Mouse (Mus musculus): Measurements from ENCODE around the gene Ttll12. TPM values are rescaled to one million over a fixed set of nuclear protein-coding genes. Genes with fewer than 3 reads are reported as not detected.
A peak's percentile ranks its signal among the peaks of the same experiment; 100 is the strongest.

Ttll12 gene
- polyA plus RNA-seq, 1 experiment from 2014 or later, result 44.3 TPM

DNA sequence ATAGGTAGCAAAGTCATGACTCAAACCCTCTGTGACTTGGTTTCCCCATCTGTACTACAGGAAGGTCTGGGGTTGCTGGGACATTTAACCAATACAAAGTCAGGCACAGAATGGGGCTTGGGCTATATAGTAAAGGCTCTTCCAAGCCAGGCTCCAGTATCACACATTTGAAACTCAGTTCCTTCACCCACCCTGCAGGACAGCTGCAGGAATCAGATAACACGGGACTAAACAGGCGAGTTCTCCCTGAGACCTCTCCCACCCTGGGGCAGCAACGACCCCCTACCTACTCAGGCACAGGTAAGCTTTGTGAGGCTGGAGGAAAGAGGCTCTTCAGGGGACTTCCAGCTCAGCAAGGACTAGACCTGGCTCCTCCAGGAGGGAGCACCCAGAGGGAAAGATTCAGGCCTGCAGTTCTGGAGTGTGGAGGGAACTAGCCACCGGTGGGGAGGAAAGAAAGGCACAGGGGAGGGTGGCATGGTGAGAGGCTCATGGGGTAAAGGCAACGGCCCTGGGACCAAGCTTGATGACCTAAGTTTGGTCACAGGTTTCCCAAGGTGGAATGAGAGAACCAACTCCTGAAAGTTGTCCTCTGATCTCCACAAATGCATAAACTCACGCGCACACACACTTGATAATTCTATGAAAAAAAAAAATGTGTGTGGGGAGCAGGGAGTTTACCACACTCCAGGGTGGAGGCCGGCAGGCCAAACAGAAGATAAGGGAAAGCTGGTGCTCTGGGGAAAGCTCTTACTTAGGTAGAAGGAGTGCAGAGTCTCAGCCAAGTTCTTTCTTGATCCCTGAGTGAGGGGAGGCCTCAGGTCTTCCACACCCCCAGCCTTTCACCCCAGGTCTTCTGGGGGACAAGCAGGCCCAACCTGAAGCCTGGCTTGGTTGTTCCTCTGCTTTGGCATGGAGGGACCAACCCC, 2.4 kb downstream of the Ttll12 start:
- Histone ChIP-seq H3K4me2 (replicated peaks) (0 out of 2 replicates have a peak overlapping the region, but pooled peaks have one; percentile 82), H3K4me3 (no peak overlapping the region), H3K9ac (0 out of 2 replicates have a peak overlapping the region, but pooled peaks have one; percentile 87), H3K27me3 (no peaks in the 10 kb centered on the region), H3K36me3 (peaks cover 21% of the 10 kb centered on the region), H3K27ac (no peak overlapping the region), H3K4me1 (peaks cover 17% of the 10 kb centered on the region), H3K9me3 (replicated peaks) (no peaks in the 10 kb centered on the region)
- WGBS, result 77% methylated on average over 8 of the region's 8 CpGs
- ATAC-seq (ENCODE audit: low FRiP score), result no peak

DNA sequence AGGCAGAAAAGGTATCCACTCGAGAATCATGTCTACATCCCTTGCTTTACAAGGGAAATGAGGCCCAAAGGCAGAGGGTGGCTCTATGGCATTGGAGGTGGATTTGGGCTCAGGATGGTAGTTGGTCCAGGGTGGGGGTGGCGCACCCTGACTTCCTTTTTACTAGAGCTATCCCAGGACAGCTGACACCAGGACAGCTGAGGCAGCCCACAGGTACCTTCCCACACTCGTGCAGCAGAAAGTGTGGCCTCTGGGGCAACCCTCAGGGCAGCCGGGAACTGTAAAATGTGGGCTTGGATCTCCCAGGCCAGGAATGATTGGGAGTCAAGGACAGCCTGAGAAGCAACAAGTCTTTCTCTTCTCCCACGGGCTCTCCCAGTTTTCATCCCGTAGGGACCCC, 3.2 kb downstream of the Ttll12 start:
- WGBS, result 90% methylated on average over 6 of the region's 6 CpGs
- ATAC-seq (ENCODE audit: low FRiP score), result no peak
- Histone ChIP-seq H3K9me3 (replicated peaks) (peaks cover 2% of the 10 kb centered on the region), H3K4me1 (peaks cover 17% of the 10 kb centered on the region), H3K36me3 (peaks cover 28% of the 10 kb centered on the region), H3K27me3 (no peaks in the 10 kb centered on the region), H3K4me2 (replicated peaks) (no peak overlapping the region), H3K9ac (no peak overlapping the region), H3K27ac (no peak overlapping the region), H3K4me3 (no peak overlapping the region)

GRCm38 (mm10) chr15:83590841-83591240, 4.1 kb downstream of the Ttll12 start:
- Histone ChIP-seq H3K4me2 (replicated peaks) (no peak overlapping the region), H3K4me3 (no peak overlapping the region), H3K4me1 (peaks cover 17% of the 10 kb centered on the region), H3K9me3 (replicated peaks) (peaks cover 11% of the 10 kb centered on the region), H3K27me3 (no peaks in the 10 kb centered on the region), H3K36me3 (peaks cover 38% of the 10 kb centered on the region), H3K9ac (no peak overlapping the region), H3K27ac (no peak overlapping the region)
- no peak for ATAC-seq (ENCODE audit: low FRiP score)
- 92% methylated on average over 4 of the region's 4 CpGs for whole genome bisulfite sequencing

DNA sequence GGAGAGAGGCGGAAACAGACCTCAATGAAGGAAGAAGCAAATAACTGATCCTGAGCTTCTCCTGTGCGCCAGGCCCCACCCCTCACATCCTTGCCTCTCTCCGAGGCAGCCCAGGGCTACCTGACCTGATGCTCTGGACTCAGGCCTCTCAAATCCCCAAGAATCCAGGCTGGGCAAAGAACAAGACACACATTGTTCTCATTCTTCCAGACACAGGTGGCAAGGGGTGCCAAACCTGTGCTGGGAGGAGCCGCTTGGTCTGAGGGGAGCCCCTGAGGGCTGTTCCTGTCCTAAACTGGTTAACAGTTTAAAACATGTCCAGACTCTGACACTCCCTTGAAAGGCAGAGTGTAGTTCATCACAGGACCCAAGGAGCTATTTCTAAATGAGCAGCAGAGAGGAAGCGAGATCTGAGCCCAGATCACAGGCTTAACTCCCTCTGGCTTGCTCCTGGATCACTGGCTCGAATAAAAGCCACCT, 10.2 kb downstream of the Ttll12 start:
- no peak overlapping the region for H3K4me2 ChIP-seq (replicated peaks)
- ATAC-seq (ENCODE audit: low FRiP score), result no peak
- H3K27me3 ChIP-seq, result no peaks in the 10 kb centered on the region
- H3K4me3 ChIP-seq, result no peak overlapping the region
- H3K36me3 ChIP-seq, result peaks cover 86% of the 10 kb centered on the region
- 86% methylated on average over 6 of the region's 6 CpGs for WGBS
- no peak overlapping the region for H3K27ac ChIP-seq
- no peaks in the 10 kb centered on the region for H3K4me1 ChIP-seq
- H3K9me3 ChIP-seq (replicated peaks), result peaks cover 13% of the 10 kb centered on the region
- H3K9ac ChIP-seq, result no peak overlapping the region

- Histone ChIP-seq H3K27ac (no peak overlapping the region), H3K27me3 (no peaks in the 10 kb centered on the region), H3K4me3 (no peak overlapping the region), H3K9ac (no peak overlapping the region), H3K9me3 (replicated peaks) (peaks cover 13% of the 10 kb centered on the region), H3K4me1 (no peaks in the 10 kb centered on the region), H3K4me2 (replicated peaks) (no peak overlapping the region), H3K36me3 (peaks cover 94% of the 10 kb centered on the region)
- ATAC-seq (ENCODE audit: low FRiP score), result no peak
- WGBS, result 72% methylated on average over 8 of the region's 8 CpGs
Measured at GRCm38 (mm10) chr15:83583419-83584156, 11.4 kb downstream of the Ttll12 start.

DNA sequence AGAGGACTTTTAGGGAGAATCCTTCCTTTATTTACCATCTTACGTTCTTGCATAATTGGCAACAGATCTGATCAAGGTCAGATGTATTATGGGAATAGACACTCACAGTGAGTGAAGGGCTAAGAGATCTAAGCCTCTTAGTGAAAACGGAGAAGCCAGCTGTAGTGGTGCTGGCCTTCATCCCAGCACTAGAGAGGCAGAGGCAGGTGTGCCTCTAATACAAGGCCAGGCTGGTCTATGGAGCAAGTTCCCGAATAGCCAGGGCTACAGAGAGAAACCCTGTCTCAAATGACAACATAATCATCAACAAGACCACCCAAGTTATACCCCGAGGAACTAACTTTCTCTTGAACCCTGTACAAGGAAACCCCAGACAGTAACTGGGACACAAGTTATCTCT, 12.0 kb downstream of the Ttll12 start:
- WGBS, result 88% methylated on average over 4 of the region's 4 CpGs
- Histone ChIP-seq H3K4me2 (replicated peaks) (no peak overlapping the region), H3K4me1 (no peaks in the 10 kb centered on the region), H3K27ac (no peak overlapping the region), H3K9me3 (replicated peaks) (peaks cover 13% of the 10 kb centered on the region), H3K4me3 (no peak overlapping the region), H3K36me3 (peaks cover 94% of the 10 kb centered on the region), H3K9ac (no peak overlapping the region), H3K27me3 (no peaks in the 10 kb centered on the region)
- ATAC-seq (ENCODE audit: low FRiP score), result no peak

DNA sequence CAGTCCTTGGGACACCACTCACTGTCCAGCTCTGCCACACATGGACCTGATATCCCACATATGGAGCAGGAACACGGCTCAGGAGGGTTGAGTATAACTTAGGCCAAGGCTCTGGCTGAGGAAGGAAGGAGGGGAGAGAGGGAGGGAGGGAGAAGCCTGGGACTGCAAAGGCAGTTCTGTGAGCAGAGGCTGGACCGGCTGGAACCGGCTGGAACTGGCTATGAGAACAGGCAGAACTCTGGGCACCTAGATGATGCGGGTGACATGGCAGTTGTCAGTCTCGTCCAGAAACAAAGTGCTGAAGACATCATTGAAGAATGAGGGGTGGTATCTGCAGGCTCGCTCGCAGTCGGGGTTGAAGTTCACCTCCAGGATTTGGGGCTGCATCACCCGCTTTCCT, 18.3 kb downstream of the Ttll12 start:
- Histone ChIP-seq H3K4me3 (no peak overlapping the region), H3K27me3 (no peaks in the 10 kb centered on the region), H3K27ac (no peak overlapping the region), H3K4me1 (no peaks in the 10 kb centered on the region), H3K9ac (no peak overlapping the region), H3K36me3 (peaks cover 70% of the 10 kb centered on the region), H3K4me2 (replicated peaks) (no peak overlapping the region), H3K9me3 (replicated peaks) (no peaks in the 10 kb centered on the region)
- no peak for ATAC-seq (ENCODE audit: low FRiP score)
- 91% methylated on average over 9 of the region's 9 CpGs for WGBS

DNA sequence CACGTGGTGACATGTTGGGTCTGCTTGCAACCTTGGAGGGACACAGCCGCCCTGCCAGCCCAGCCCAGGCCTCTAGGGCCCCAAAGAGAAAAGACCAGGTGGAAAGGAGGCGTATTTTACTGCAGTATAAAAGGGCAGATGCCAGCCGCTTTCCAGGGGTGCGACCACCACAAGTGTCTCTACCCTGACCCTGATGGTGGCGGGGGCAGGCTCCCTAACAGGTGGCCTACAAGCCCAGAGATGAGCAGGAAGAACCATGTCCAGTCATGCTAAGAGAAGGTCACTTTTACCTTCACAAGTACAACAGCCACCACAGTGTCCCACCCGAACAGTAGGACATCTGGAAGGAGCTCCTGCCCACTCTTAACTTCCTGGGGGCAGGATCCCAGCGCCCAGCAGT, 19.4 kb downstream of the Ttll12 start:
- Histone ChIP-seq H3K36me3 (peaks cover 59% of the 10 kb centered on the region), H3K4me3 (no peak overlapping the region)
- WGBS, result 93% methylated on average over 8 of the region's 8 CpGs

DNA sequence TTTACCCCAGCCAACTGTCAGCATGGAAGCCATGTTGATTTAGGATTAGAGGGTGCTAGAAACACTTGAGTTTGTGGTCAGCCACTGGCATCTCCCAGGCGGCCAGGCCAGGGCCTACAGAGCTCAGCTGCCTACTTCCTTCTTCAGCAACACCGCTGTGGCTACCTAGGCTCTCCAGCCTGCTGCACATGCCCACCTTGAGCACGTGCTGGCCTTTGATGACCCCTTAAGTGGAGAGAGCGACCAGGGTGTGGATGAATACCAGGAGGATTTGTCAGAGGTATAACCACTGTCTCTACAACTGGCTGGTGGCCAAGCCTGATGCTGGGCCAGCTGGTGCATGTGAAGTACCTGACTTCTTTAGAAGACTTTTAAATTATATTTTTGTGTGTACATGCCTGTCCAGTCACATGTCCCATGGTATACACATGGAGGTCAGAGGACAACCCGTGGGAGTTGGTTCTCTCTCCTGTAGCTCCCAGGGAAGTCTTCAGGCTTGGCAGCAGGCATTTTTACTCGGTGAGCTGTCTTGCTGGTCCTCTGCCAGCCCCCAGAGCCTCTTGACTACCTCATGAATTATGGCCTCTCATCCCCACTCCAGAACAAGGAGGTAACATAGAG, 20.1 kb downstream of the Ttll12 start:
- no peak overlapping the region for H3K4me3 ChIP-seq
- ATAC-seq (ENCODE audit: low FRiP score), result no peak
- H3K9ac ChIP-seq, result no peak overlapping the region
- H3K27me3 ChIP-seq, result no peaks in the 10 kb centered on the region
- WGBS, result 92% methylated on average over 6 of the region's 6 CpGs
- no peak overlapping the region for H3K4me2 ChIP-seq (replicated peaks)
- no peaks in the 10 kb centered on the region for H3K4me1 ChIP-seq
- no peaks in the 10 kb centered on the region for H3K9me3 ChIP-seq (replicated peaks)
- H3K27ac ChIP-seq, result no peak overlapping the region
- H3K36me3 ChIP-seq, result peaks cover 52% of the 10 kb centered on the region

More for the DNA sequence above, 19.4 kb downstream of the Ttll12 start:
- Histone ChIP-seq H3K4me2 (replicated peaks) (no peak overlapping the region), H3K27me3 (no peaks in the 10 kb centered on the region), H3K4me1 (no peaks in the 10 kb centered on the region), H3K9me3 (replicated peaks) (no peaks in the 10 kb centered on the region), H3K9ac (no peak overlapping the region), H3K27ac (no peak overlapping the region)
- no peak for ATAC-seq (ENCODE audit: low FRiP score)

GRCm38 (mm10) chr15:83573606-83574005, 21.4 kb downstream of the Ttll12 start:
- Histone ChIP-seq H3K4me3 (no peak overlapping the region), H3K9ac (no peak overlapping the region), H3K4me2 (replicated peaks) (no peak overlapping the region), H3K4me1 (no peaks in the 10 kb centered on the region), H3K9me3 (replicated peaks) (no peaks in the 10 kb centered on the region), H3K27ac (no peak overlapping the region), H3K27me3 (no peaks in the 10 kb centered on the region), H3K36me3 (peaks cover 41% of the 10 kb centered on the region)
- WGBS, result 96% methylated on average over 12 of the region's 12 CpGs
- ATAC-seq (ENCODE audit: low FRiP score), result no peak

GRCm38 (mm10) chr15:83572132-83572531, 22.8 kb downstream of the Ttll12 start:
- WGBS, result 87% methylated on average over 4 of the region's 4 CpGs
- H3K9me3 ChIP-seq (replicated peaks), result no peaks in the 10 kb centered on the region
- H3K9ac ChIP-seq, result no peak overlapping the region
- H3K27ac ChIP-seq, result no peak overlapping the region
- no peaks in the 10 kb centered on the region for H3K4me1 ChIP-seq
- no peaks in the 10 kb centered on the region for H3K27me3 ChIP-seq
- peaks cover 26% of the 10 kb centered on the region for H3K36me3 ChIP-seq
- no peak overlapping the region for H3K4me3 ChIP-seq
- ATAC-seq (ENCODE audit: low FRiP score), result no peak
- no peak overlapping the region for H3K4me2 ChIP-seq (replicated peaks)

DNA sequence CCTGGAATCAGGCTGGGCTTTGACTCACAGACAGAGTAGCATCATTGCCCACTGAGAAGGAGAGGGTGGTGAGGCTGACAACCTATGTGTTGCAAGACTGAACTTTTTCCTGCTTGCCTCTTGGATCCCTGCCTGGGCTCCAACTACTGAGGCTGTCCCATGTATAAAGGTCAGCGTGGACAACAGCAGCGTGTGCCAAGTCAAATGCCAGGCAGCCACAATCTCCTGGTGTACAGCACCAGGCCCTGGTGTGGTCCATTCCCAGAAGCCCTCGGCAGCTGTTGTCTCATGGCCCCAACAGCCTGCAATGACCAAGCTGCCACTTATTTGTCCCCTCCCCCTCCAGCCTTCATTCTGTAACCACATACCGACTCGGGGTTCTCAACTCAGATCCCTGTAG, 23.3 kb downstream of the Ttll12 start:
- peaks cover 21% of the 10 kb centered on the region for H3K36me3 ChIP-seq
- no peak overlapping the region for H3K27ac ChIP-seq
- no peaks in the 10 kb centered on the region for H3K4me1 ChIP-seq
- no peak overlapping the region for H3K4me3 ChIP-seq
- no peak for ATAC-seq (ENCODE audit: low FRiP score)
- no peak overlapping the region for H3K4me2 ChIP-seq (replicated peaks)
- no peaks in the 10 kb centered on the region for H3K27me3 ChIP-seq
- 92% methylated on average over 5 of the region's 5 CpGs for WGBS
- H3K9me3 ChIP-seq (replicated peaks), result no peaks in the 10 kb centered on the region
- no peak overlapping the region for H3K9ac ChIP-seq
